Mouse (Mus musculus): Measurements from ENCODE around the gene Gm10964. TPM values are rescaled to one million over a fixed set of nuclear protein-coding genes. Genes with fewer than 3 reads are reported as not detected.

Gm10964 gene
- polyA plus RNA-seq, 1 experiment from 2014 or later, result not detected

- H3K36me3 ChIP-seq, result peaks cover 55% of the 10 kb centered on the region
- 95% methylated on average over 5 of the region's 5 CpGs for WGBS
These were observed 20.2 kb downstream of the Gm10964 start for GRCm38 (mm10) chr3:103759261-103759970.

GRCm38 (mm10) chr3:103766789-103767188 is 27.6 kb downstream of the Gm10964 start:
- no peak for ATAC-seq (ENCODE audit: low FRiP score, low read depth)
- H3K4me3 ChIP-seq, result no peak overlapping the region
- peaks cover 3% of the 10 kb centered on the region; the same call in 1 of the 2 replicates for H3K4me1 ChIP-seq (replicated peaks)
- H3K27ac ChIP-seq (replicated peaks), result no peak overlapping the region
- no peaks in the 10 kb centered on the region for H3K9me3 ChIP-seq
- peaks cover 30% of the 10 kb centered on the region for H3K36me3 ChIP-seq
- no peak overlapping the region for H3K4me2 ChIP-seq
- H3K27me3 ChIP-seq, result no peaks in the 10 kb centered on the region
- no peak overlapping the region for H3K9ac ChIP-seq
- 71% methylated on average over 3 of the region's 3 CpGs for WGBS

More at GRCm38 (mm10) chr3:103759261-103759970, 20.2 kb downstream of the Gm10964 start:
- Histone ChIP-seq H3K4me2 (no peak overlapping the region), H3K9me3 (no peaks in the 10 kb centered on the region), H3K4me3 (no peak overlapping the region), H3K27ac (replicated peaks) (no peak overlapping the region), H3K27me3 (no peaks in the 10 kb centered on the region), H3K9ac (no peak overlapping the region), H3K4me1 (replicated peaks) (no peaks in the 10 kb centered on the region)
- ATAC-seq (ENCODE audit: low FRiP score, low read depth), result no peak

GRCm38 (mm10) chr3:103771531-103772130 is 32.5 kb downstream of the Gm10964 start:
- 0 out of 2 replicates have a peak overlapping the region, but pooled peaks have one; percentile 17 for H3K27ac ChIP-seq (replicated peaks)
- ATAC-seq (ENCODE audit: low FRiP score, low read depth), result no peak

GRCm38 (mm10) chr3:103772846-103773245 is 33.7 kb downstream of the Gm10964 start:
- WGBS, result 78% methylated on average over 4 of the region's 4 CpGs
- H3K4me2 ChIP-seq, result no peak overlapping the region
- no peaks in the 10 kb centered on the region for H3K9me3 ChIP-seq
- no peak for ATAC-seq (ENCODE audit: low FRiP score, low read depth)
- H3K4me1 ChIP-seq (replicated peaks), result peaks cover 12% of the 10 kb centered on the region; the same call in 1 of the 2 replicates
- no peak overlapping the region for H3K4me3 ChIP-seq
- peaks cover 20% of the 10 kb centered on the region for H3K36me3 ChIP-seq
- no peak overlapping the region for H3K27ac ChIP-seq (replicated peaks)
- no peaks in the 10 kb centered on the region for H3K27me3 ChIP-seq
- H3K9ac ChIP-seq, result no peak overlapping the region

More at GRCm38 (mm10) chr3:103771531-103772130, 32.5 kb downstream of the Gm10964 start:
- Histone ChIP-seq H3K4me3 (no peak overlapping the region), H3K9me3 (no peaks in the 10 kb centered on the region), H3K9ac (no peak overlapping the region), H3K36me3 (peaks cover 10% of the 10 kb centered on the region), H3K4me1 (replicated peaks) (peaks cover 12% of the 10 kb centered on the region; the same call in 1 of the 2 replicates), H3K27me3 (no peaks in the 10 kb centered on the region), H3K4me2 (no peak overlapping the region)
- WGBS, result 69% methylated on average over 9 of the region's 9 CpGs

- Histone ChIP-seq H3K9me3 (no peaks in the 10 kb centered on the region), H3K4me2 (no peak overlapping the region), H3K4me3 (no peak overlapping the region), H3K27ac (replicated peaks) (0 out of 2 replicates have a peak overlapping the region, but pooled peaks have one; percentile 15), H3K27me3 (no peaks in the 10 kb centered on the region), H3K4me1 (replicated peaks) (peaks cover 12% of the 10 kb centered on the region; the same call in 1 of the 2 replicates), H3K36me3 (peaks cover 17% of the 10 kb centered on the region), H3K9ac (no peak overlapping the region)
- 84% methylated on average over 3 of the region's 3 CpGs for WGBS
- ATAC-seq (ENCODE audit: low FRiP score, low read depth), result no peak
These were observed 34.3 kb downstream of the Gm10964 start for GRCm38 (mm10) chr3:103773508-103773907.

GRCm38 (mm10) chr3:103774009-103774408 is 34.8 kb downstream of the Gm10964 start:
- Histone ChIP-seq H3K36me3 (peaks cover 16% of the 10 kb centered on the region), H3K9ac (no peak overlapping the region), H3K9me3 (no peaks in the 10 kb centered on the region), H3K27ac (replicated peaks) (no peak overlapping the region), H3K4me3 (no peak overlapping the region), H3K27me3 (no peaks in the 10 kb centered on the region), H3K4me2 (no peak overlapping the region), H3K4me1 (replicated peaks) (peaks cover 12% of the 10 kb centered on the region; the same call in 1 of the 2 replicates)
- WGBS, result 88% methylated on average over 15 of the region's 15 CpGs
- ATAC-seq (ENCODE audit: low FRiP score, low read depth), result 0 out of 2 replicates have a peak, but pooled peaks have one; percentile 42

- ATAC-seq (ENCODE audit: low FRiP score, low read depth), result no peak
- Histone ChIP-seq H3K36me3 (peaks cover 11% of the 10 kb centered on the region), H3K4me2 (no peak overlapping the region), H3K9me3 (no peaks in the 10 kb centered on the region), H3K9ac (no peak overlapping the region), H3K27ac (replicated peaks) (no peak overlapping the region), H3K4me1 (replicated peaks) (peaks cover 4% of the 10 kb centered on the region; the same call in 1 of the 2 replicates), H3K27me3 (no peaks in the 10 kb centered on the region), H3K4me3 (no peak overlapping the region)
- WGBS, result 82% methylated on average over 11 of the region's 11 CpGs
These were observed 38.8 kb downstream of the Gm10964 start for GRCm38 (mm10) chr3:103777940-103778339.

GRCm38 (mm10) chr3:103778660-103779059 is 39.5 kb downstream of the Gm10964 start:
- whole genome bisulfite sequencing, result 89% methylated on average over 6 of the region's 6 CpGs
- Histone ChIP-seq H3K9ac (no peak overlapping the region), H3K4me3 (no peak overlapping the region), H3K36me3 (peaks cover 11% of the 10 kb centered on the region), H3K4me2 (no peak overlapping the region), H3K27me3 (no peaks in the 10 kb centered on the region), H3K27ac (replicated peaks) (no peak overlapping the region), H3K4me1 (replicated peaks) (no peaks in the 10 kb centered on the region), H3K9me3 (no peaks in the 10 kb centered on the region)
- ATAC-seq (ENCODE audit: low FRiP score, low read depth), result no peak

- H3K4me2 ChIP-seq, result no peak overlapping the region
- H3K27me3 ChIP-seq, result no peaks in the 10 kb centered on the region
- no peaks in the 10 kb centered on the region for H3K4me1 ChIP-seq (replicated peaks)
- WGBS, result 77% methylated on average over 7 of the region's 7 CpGs
- H3K9ac ChIP-seq, result no peak overlapping the region
- peaks cover 11% of the 10 kb centered on the region for H3K36me3 ChIP-seq
- H3K27ac ChIP-seq (replicated peaks), result no peak overlapping the region
- H3K4me3 ChIP-seq, result no peak overlapping the region
- no peak for ATAC-seq (ENCODE audit: low FRiP score, low read depth)
- no peaks in the 10 kb centered on the region for H3K9me3 ChIP-seq
These were observed 40.0 kb downstream of the Gm10964 start for GRCm38 (mm10) chr3:103779183-103779582.

GRCm38 (mm10) chr3:103780271-103780670 is 41.1 kb downstream of the Gm10964 start:
- Histone ChIP-seq H3K27me3 (no peaks in the 10 kb centered on the region), H3K9ac (no peak overlapping the region), H3K4me2 (no peak overlapping the region), H3K27ac (replicated peaks) (no peak overlapping the region), H3K9me3 (no peaks in the 10 kb centered on the region), H3K36me3 (peaks cover 11% of the 10 kb centered on the region), H3K4me1 (replicated peaks) (no peaks in the 10 kb centered on the region), H3K4me3 (no peak overlapping the region)
- WGBS, result 95% methylated on average over 3 of the region's 3 CpGs
- no peak for ATAC-seq (ENCODE audit: low FRiP score, low read depth)

GRCm38 (mm10) chr3:103780777-103781176 is 41.6 kb downstream of the Gm10964 start:
- Histone ChIP-seq H3K4me2 (no peak overlapping the region), H3K4me1 (replicated peaks) (no peaks in the 10 kb centered on the region), H3K9me3 (no peaks in the 10 kb centered on the region), H3K36me3 (peaks cover 11% of the 10 kb centered on the region), H3K27me3 (no peaks in the 10 kb centered on the region), H3K4me3 (no peak overlapping the region), H3K27ac (replicated peaks) (no peak overlapping the region), H3K9ac (no peak overlapping the region)
- WGBS, result 75% methylated on average over 5 of the region's 5 CpGs
- no peak for ATAC-seq (ENCODE audit: low FRiP score, low read depth)

GRCm38 (mm10) chr3:103782844-103783609 is 43.9 kb downstream of the Gm10964 start:
- ATAC-seq (ENCODE audit: low FRiP score, low read depth), result no peak
- H3K9me3 ChIP-seq, result no peaks in the 10 kb centered on the region
- H3K4me2 ChIP-seq, result no peak overlapping the region
- H3K4me1 ChIP-seq (replicated peaks), result 0 out of 2 replicates have a peak, but pooled peaks cover 3% of the 10 kb centered on the region
- no peak overlapping the region for H3K27ac ChIP-seq (replicated peaks)
- no peak overlapping the region for H3K9ac ChIP-seq
- no peaks in the 10 kb centered on the region for H3K27me3 ChIP-seq
- H3K36me3 ChIP-seq, result no peaks in the 10 kb centered on the region
- WGBS, result 91% methylated on average over 4 of the region's 4 CpGs
- no peak overlapping the region for H3K4me3 ChIP-seq
